Mouse (Mus musculus) E14TG2a.4 (cell line): ENCODE results near the gene Ntn4.

Experiments used
- CTCF ChIP-seq: conservative IDR thresholded peaks from 2 replicates; pipeline ENCODE4 v1.5.1; 2014; ENCODE audit warnings: low read length
- POU5F1 ChIP-seq: IDR thresholded peaks from 2 replicates; pipeline ENCODE4 v1.6.1; 2014; ENCODE audit warnings: low read length, borderline replicate concordance

GRCm38 (mm10) chr10:93772492-93772891 is 132.0 kb downstream of the Ntn4 start:
- TF ChIP-seq CTCF (no peak), POU5F1 (no peak)
